Mouse (Mus musculus) intestine, postnatal 0 days (tissue): ENCODE data around the gene Arhgap32. TPM values are rescaled to one million over a fixed set of nuclear protein-coding genes. Genes with fewer than 3 reads are reported as not detected.

Source experiments
- ATAC-seq: fragments of 200-750 bp; cut with Nextera tagmentation; 2 replicates; pipeline ENCODE4 v1.8.0; 2017; ENCODE audit warnings: mild to moderate bottlenecking, moderate TSS enrichment, moderate library complexity
- H3K27ac ChIP-seq: fragments of 300-500 bp; sonication (generic); 2 replicates; pipeline ENCODE4 v1.5.1; 2014; ENCODE audit warnings: mild to moderate bottlenecking, low read depth, low read length, moderate library complexity
- H3K27me3 ChIP-seq: fragments of 300-500 bp; sonication (generic); replicated peaks from 2 replicates; pipeline ENCODE4 v1.6.1; 2014; ENCODE audit warnings: low read length, mixed read lengths; ENCODE audit not compliant: control insufficient read depth, insufficient read depth
- H3K36me3 ChIP-seq: fragments of 300-500 bp; sonication (generic); 2 replicates; pipeline ENCODE4 v1.6.1; 2014; ENCODE audit warnings: mild to moderate bottlenecking, moderate library complexity; ENCODE audit not compliant: control insufficient read depth, insufficient read depth
- H3K4me1 ChIP-seq: fragments of 300-500 bp; sonication (generic); replicated peaks from 2 replicates; pipeline ENCODE4 v1.6.1; 2014; ENCODE audit warnings: antibody characterized with exemption, low read length, mixed read lengths; ENCODE audit not compliant: control insufficient read depth, insufficient read depth
- H3K4me2 ChIP-seq: fragments of 300-500 bp; sonication (generic); replicated peaks from 2 replicates; pipeline ENCODE4 v1.6.1; 2014; ENCODE audit warnings: low read depth, mild to moderate bottlenecking, moderate library complexity
- H3K4me3 ChIP-seq: fragments of 300-500 bp; sonication (generic); 2 replicates; pipeline ENCODE4 v1.5.1; 2014; ENCODE audit warnings: low read depth, low read length
- H3K9ac ChIP-seq: fragments of 300-500 bp; sonication (generic); 2 replicates; pipeline ENCODE4 v1.6.1; 2014; ENCODE audit warnings: mild to moderate bottlenecking, low read depth, low read length
- H3K9me3 ChIP-seq: fragments of 300-500 bp; sonication (generic); 2 replicates; pipeline ENCODE4 v1.6.1; 2016; ENCODE audit warnings: mixed run types; ENCODE audit not compliant: control insufficient read depth
- CTCF ChIP-seq: sonication (generic); IDR thresholded peaks from 2 replicates; pipeline ENCODE4 v1.5.1; 2016; ENCODE audit warnings: low read depth, mild to moderate bottlenecking, control low read depth, antibody characterized with exemption, moderate library complexity
- WGBS: fragments of 180-500 bp; shearing (Covaris S2); extraction: QIAGEN DNeasy Blood & Tissue Kit; methylation state at CpG from one replicate; pipeline ENCODE4 v1.1.7; 2014; 5-methylcytosine and 5-hydroxymethylcytosine counted together
- microRNA-seq: library from miRNA; unstranded; fragments of <30 nt; microRNA quantifications from one replicate; pipeline ENCODE4, GENCODE M21; 2016
- polyA plus RNA-seq: library from polyadenylated mRNA; unstranded; fragments of >200 nt; fragmentation: Nextera tagmentation; extraction: Ambion mirVana; gene quantifications from 2 replicates; pipeline ENCODE4 v1.2.1, GENCODE M21; 2015

The Arhgap32 gene
- polyA plus RNA-seq, 1 experiment from 2014 or later = 18.1 TPM

GRCm38 (mm10) chr9:32311786-32312185, 195.8 kb downstream of the Arhgap32 start:
- WGBS = 52% methylated on average over 14 of the region's 14 CpGs
- Histone ChIP-seq H3K4me3 (no peak overlapping the region), H3K27ac (no peak overlapping the region), H3K9me3 (no peaks in the 10 kb centered on the region), H3K27me3 (no peaks in the 10 kb centered on the region), H3K4me1 (no peaks in the 10 kb centered on the region), H3K36me3 (no peaks in the 10 kb centered on the region), H3K9ac (no peak overlapping the region), H3K4me2 (no peak overlapping the region)
- no peak for ATAC-seq
- TF ChIP-seq CTCF = no peak

DNA sequence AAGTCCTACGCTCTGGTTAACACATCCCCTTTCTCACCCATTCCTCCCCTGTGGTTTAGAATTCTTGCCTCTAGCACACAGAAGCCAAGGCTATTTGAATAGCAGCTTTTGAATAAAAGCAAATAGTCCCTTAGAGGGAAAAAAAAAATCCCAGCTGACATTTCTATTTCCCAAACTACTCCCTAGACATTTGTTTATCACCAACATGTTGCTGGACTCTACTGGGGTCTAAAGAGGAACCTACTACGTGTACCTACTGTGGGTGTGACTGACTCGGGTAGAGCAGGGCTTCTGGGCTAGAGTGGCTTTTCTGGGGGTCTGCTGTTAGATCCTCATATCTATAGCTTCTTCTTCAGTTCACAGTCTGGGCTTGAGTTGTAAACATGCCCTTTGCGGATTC, 196.3 kb downstream of the Arhgap32 start:
- no peak overlapping the region for H3K9ac ChIP-seq

DNA sequence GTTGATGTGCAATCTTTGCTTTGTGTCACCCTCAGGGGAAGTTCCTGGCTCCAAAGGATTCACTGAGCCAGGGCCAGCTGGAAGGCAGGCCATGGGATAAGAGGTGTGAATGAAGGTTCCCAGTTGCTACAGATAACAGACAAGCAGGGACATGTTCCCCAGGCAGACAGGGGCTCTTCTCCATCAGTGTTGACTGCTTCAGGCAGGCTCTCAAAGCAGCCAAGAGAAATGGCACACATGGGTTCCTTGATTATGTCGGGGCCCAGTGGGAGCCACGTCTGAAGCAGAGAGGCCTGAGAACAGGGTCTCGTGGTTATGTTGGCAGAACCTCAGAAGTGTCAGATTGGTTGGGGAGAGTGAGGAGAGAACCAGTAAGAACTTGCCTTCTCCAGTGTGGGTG, 198.1 kb downstream of the Arhgap32 start:
- H3K9ac ChIP-seq = no peak overlapping the region

More for the DNA sequence above, 196.3 kb downstream of the Arhgap32 start:
- Histone ChIP-seq H3K27ac (no peak overlapping the region), H3K4me1 (no peaks in the 10 kb centered on the region), H3K4me3 (no peak overlapping the region), H3K27me3 (no peaks in the 10 kb centered on the region), H3K4me2 (no peak overlapping the region), H3K9me3 (no peaks in the 10 kb centered on the region), H3K36me3 (no peaks in the 10 kb centered on the region)
- 54% methylated on average over 4 of the region's 4 CpGs for WGBS
- no peak for TF ChIP-seq CTCF
- ATAC-seq = no peak

GRCm38 (mm10) chr9:32315999-32316398, 200.1 kb downstream of the Arhgap32 start:
- H3K9me3 ChIP-seq = no peaks in the 10 kb centered on the region
- no peaks in the 10 kb centered on the region for H3K27me3 ChIP-seq
- no peak for ATAC-seq
- TF ChIP-seq CTCF = no peak
- H3K36me3 ChIP-seq = no peaks in the 10 kb centered on the region
- WGBS = 92% methylated on average over 3 of the region's 3 CpGs
- no peak overlapping the region for H3K9ac ChIP-seq
- H3K4me2 ChIP-seq = no peak overlapping the region
- no peak overlapping the region for H3K27ac ChIP-seq
- H3K4me3 ChIP-seq = no peak overlapping the region
- no peaks in the 10 kb centered on the region for H3K4me1 ChIP-seq

More for the DNA sequence above, 198.1 kb downstream of the Arhgap32 start:
- 84% methylated on average over 3 of the region's 3 CpGs for WGBS
- no peak for ATAC-seq
- Histone ChIP-seq H3K4me3 (no peak overlapping the region), H3K9me3 (no peaks in the 10 kb centered on the region), H3K36me3 (no peaks in the 10 kb centered on the region), H3K4me2 (no peak overlapping the region), H3K27ac (no peak overlapping the region), H3K4me1 (no peaks in the 10 kb centered on the region), H3K27me3 (no peaks in the 10 kb centered on the region)
- TF ChIP-seq CTCF = no peak

Small RNA genes within 50 kb of the gene (microRNA-seq; reads per million reads assigned to microRNA genes)
- gene Gm44453 = not detected

Other genes starting within 250 kb of the Arhgap32 start
- not detected in 2 replicates for gene Barx2, start 202.7 kb upstream of the Arhgap32 start, polyA plus RNA-seq
- gene Kcnj5, start 228.2 kb downstream of the Arhgap32 start, polyA plus RNA-seq = 0.07 and 0.13 TPM in 2 replicates